Mouse (Mus musculus): ENCODE measurements around the gene Ints7. TPM values are rescaled to one million over a fixed set of nuclear protein-coding genes. Genes with fewer than 3 reads are reported as not detected.

Gene Ints7
- total RNA-seq, 2 experiments from 2014 or later, result 6.7 to 7.2 TPM

DNA sequence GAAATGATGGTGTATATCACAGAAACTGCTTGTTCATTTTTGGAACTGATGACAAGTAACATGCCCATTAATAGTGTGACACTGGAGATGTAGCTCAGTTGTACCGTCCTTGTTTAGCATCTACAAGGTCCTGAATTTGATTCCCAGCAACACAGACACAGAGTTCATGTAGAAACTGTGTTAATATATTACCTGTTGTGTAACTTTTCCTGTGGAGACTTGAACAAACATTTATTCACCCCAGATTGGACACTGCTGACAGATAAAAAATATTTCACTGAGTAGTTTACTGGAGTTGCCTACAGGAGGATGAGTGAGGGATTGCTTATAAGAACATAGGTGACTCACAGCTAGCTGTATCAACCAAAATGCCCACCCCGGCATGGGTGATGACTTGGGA, 13.3 kb downstream of the Ints7 start:
- Histone ChIP-seq H3K27ac (no peak overlapping the region), H3K4me3 (no peak overlapping the region)
- no peak for TF ChIP-seq CTCF (IDR thresholded peaks at IDR 0.05)
- no peak for DNase-seq
- intact Hi-C loops (cut with DNase I), result no loop called here

DNA sequence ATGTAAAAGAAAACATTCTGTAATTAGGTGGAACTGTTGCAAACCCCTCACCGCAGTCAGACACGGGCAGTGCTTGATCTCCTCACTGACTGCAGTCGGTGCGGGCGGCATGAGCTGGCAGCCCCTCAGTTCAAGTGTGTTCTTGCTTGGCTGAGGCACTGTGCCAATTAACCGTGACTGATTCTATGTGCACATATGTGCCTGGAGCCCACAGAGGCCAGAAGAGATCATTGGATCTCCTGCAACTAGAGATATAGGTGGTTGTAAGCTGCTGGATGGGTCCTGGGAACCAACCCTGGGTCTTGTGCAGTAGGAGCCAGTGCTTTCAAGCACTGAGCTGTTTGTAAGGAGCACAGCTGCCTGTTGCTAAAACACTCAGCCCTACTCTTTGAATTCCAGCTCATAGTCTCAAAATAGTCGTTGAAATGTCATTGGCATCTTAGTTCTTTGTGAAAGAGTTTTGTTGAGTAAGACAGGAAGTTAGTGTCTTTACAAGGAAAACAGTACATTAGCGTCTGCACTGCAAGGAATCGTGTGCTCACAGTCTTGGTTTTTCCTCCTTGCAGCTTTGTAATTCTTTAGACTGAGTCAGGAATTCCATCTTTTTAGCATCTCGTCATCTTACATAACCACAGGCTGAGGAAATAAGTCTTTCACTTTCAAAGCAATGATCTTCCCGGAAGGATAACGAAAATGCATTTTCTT, 16.7 kb downstream of the Ints7 start:
- no peak for TF ChIP-seq CTCF (IDR thresholded peaks at IDR 0.05)
- intact Hi-C loops (cut with DNase I), result no loop called here
- Histone ChIP-seq H3K4me3 (peak overlapping the region; percentile 22; the same call in 1 of the 2 replicates), H3K27ac (peak overlapping the region; percentile 50; the same call in 1 of the 2 replicates)
- no peak for DNase-seq

DNA sequence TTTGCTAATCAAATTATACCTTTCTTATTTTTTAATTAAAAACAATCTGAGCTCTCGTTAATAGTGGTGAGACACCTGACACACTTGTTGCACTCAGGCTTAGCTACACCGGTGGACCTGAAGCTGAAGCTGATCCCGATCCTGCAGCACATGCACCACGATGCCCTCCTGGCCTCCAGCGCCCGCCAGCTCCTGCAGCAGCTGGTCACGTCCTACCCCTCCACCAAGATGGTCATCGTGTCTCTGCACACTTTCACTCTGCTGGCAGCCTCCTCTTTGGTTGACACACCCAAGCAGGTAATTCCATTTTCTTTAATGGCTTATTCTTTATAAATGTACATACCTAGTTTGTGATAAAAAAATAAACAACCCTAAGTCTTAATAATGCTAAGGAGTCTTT, 20.6 kb downstream of the Ints7 start:
- intact Hi-C loops (cut with DNase I), result no loop called here
- DNase-seq, result no peak
- no peak for TF ChIP-seq CTCF (IDR thresholded peaks at IDR 0.05)

DNA sequence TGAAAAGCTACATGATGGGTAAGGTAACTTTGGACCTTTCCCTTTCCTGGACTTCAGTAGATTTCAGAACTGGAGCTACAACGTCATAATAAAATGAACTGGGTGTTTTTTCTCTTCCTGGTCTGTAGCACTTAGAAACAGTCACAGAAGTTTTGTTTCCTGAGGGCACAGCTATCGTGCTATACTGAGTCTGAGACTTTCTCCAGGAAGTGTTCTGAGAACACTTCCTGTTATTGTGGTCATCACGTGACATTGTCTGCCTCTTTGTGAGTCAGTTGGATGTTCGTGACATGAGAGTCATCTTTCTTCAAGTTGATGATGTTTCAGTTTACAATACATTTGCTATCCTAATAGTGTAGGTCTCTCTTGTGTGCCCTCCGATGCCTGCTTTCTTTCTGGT, 23.8 kb downstream of the Ints7 start:
- TF ChIP-seq CTCF (IDR thresholded peaks at IDR 0.05), result no peak
- no peak overlapping the region for H3K27ac ChIP-seq
- no peak overlapping the region for H3K4me3 ChIP-seq
- intact Hi-C loops (cut with DNase I), result no loop called here
- DNase-seq, result no peak

More for the DNA sequence above, 20.6 kb downstream of the Ints7 start:
- H3K4me3 ChIP-seq, result no peak overlapping the region
- no peak overlapping the region for H3K27ac ChIP-seq

DNA sequence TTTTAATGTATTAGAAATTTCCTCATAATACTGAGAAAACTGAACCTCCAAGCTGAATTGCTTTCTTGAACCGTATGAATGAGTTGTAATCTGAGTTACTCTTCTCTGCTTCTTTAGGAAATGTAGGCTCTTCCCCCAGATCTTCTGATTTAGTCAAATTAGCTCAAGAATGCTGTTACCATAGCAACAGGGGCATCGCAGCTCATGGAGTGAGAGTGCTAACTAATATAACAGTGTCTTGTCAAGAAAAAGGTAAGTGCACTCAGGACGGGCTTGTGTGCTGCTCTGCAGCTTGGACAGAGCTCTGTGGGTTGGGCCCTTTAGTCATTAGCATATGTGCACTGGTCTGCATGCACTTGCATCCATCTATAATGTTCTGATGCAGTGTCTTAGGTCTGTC, 29.3 kb downstream of the Ints7 start:
- intact Hi-C loops (cut with DNase I), result no loop called here

GRCm38 (mm10) chr1:191609051-191609450, 33.6 kb downstream of the Ints7 start:
- Histone ChIP-seq H3K27ac (no peak overlapping the region), H3K4me3 (no peak overlapping the region)
- TF ChIP-seq CTCF (IDR thresholded peaks at IDR 0.05), result no peak
- intact Hi-C loops (cut with DNase I), result no loop called here
- DNase-seq, result no peak

More for the DNA sequence above, 29.3 kb downstream of the Ints7 start:
- no peak for DNase-seq
- no peak for TF ChIP-seq CTCF (IDR thresholded peaks at IDR 0.05)
- Histone ChIP-seq H3K4me3 (no peak overlapping the region), H3K27ac (no peak overlapping the region)

DNA sequence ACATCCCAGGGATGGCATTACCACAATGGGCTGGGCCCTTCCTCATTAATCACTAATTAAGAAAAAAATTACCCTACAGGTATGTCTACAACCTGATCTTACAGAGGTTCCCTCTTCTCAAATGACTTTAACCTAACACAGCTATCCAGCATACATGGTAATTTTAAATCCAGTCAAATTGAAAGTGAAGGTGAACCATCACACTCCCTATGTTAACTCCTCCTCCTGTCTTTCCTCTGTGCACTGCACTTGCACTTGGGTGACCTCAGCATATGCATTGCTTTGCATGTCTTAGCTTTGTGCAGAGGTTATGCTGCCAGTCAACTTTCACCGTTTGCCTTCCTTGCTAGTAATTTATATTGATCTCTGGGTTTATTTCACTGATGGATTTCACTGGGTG, 34.1 kb downstream of the Ints7 start:
- intact Hi-C loops (cut with DNase I), result no loop called here
- no peak overlapping the region for H3K4me3 ChIP-seq
- no peak for TF ChIP-seq CTCF (IDR thresholded peaks at IDR 0.05)
- no peak overlapping the region for H3K27ac ChIP-seq
- DNase-seq, result no peak

- Histone ChIP-seq H3K4me3 (no peak overlapping the region), H3K27ac (no peak overlapping the region)
- TF ChIP-seq CTCF (IDR thresholded peaks at IDR 0.05), result no peak
- DNase-seq, result no peak
- intact Hi-C loops (cut with DNase I), result no loop called here
These were observed 34.9 kb downstream of the Ints7 start for GRCm38 (mm10) chr1:191610357-191610756.

- Histone ChIP-seq H3K4me3 (no peak overlapping the region), H3K27ac (no peak overlapping the region)
- no peak for DNase-seq
- TF ChIP-seq CTCF (IDR thresholded peaks at IDR 0.05), result no peak
- intact Hi-C loops (cut with DNase I), result no loop called here
These were observed 36.2 kb downstream of the Ints7 start for GRCm38 (mm10) chr1:191611686-191612085.

GRCm38 (mm10) chr1:191612877-191613276, 37.4 kb downstream of the Ints7 start:
- TF ChIP-seq CTCF (IDR thresholded peaks at IDR 0.05), result no peak
- Histone ChIP-seq H3K27ac (no peak overlapping the region), H3K4me3 (no peak overlapping the region)
- no peak for DNase-seq
- intact Hi-C loops (cut with DNase I), result no loop called here

DNA sequence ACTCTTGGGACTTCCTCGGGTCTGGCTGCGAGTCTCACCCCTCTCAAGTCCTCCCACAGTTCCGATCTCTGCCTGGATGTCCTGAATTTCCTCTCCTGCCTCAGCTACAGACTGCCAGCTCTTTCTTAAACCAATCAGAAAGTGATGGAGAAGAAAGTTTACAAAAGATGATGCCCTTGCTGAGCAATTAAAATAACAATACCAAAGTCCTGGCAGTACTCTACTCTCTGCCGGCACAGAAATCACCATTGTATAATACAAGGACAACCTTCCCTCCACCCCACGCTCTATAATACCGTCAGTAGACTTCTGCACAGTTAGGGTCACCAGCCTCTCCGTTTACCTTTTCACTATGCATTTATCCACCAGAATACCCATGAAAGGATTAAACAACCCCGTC, 40.8 kb downstream of the Ints7 start:
- DNase-seq, result no peak
- H3K4me3 ChIP-seq, result no peak overlapping the region
- TF ChIP-seq CTCF (IDR thresholded peaks at IDR 0.05), result no peak
- intact Hi-C loops (cut with DNase I), result no loop called here
- no peak overlapping the region for H3K27ac ChIP-seq

DNA sequence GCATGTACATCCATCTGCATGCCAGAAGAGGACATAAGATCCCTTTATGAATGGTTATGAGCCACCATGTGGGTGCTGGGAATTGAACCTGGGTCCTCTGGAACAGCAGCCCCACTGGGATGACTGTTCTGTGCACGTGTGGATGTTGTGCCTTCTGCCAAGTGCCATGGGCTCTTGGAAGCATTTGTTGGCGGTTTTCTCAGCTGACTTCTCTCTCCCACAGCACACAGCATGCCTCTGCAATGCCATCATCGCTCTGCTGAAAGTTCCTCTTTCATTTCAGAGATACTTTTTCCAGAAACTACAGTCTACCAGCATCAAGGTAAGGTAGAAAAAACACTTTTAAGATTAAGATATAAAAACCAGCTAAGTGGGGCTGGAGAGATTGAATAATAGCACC, 42.2 kb downstream of the Ints7 start:
- DNase-seq, result no peak
- no peak for TF ChIP-seq CTCF (IDR thresholded peaks at IDR 0.05)
- no peak overlapping the region for H3K27ac ChIP-seq
- H3K4me3 ChIP-seq, result no peak overlapping the region
- intact Hi-C loops (cut with DNase I), result no loop called here

DNA sequence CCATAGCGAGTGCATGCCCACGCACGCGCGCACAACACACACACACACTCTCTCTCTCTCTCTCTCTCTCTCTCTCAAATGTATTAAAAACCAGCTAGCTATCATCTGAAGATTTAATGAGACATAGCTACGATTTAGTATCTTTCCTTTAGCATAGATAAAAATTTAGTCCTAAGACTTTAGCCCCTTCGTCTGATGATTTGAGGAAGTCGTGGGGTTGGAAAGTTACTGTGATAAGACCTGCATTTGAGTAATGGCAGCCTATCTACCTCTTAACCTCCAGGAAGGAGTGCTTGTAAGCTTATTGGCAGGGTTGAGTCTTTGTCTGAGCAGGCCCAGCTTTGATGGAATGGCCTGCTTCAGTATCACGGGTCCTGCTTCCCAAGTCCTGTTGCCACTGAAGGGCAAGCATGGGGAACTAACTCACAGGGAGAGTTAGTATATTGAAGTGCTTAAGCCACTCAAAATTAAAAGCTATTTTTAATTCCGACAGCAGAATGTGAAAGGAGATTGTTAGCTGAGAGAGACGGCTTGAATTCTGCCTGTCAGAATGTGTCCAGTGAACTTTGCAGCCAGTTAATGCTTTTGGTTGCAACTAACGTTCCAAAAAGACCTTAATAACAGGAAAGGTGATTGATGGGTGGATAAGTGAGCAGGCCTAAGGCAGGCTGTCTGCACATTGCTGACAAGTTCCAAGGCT, 42.8 kb downstream of the Ints7 start:
- intact Hi-C loops (cut with DNase I), result no loop called here

DNA sequence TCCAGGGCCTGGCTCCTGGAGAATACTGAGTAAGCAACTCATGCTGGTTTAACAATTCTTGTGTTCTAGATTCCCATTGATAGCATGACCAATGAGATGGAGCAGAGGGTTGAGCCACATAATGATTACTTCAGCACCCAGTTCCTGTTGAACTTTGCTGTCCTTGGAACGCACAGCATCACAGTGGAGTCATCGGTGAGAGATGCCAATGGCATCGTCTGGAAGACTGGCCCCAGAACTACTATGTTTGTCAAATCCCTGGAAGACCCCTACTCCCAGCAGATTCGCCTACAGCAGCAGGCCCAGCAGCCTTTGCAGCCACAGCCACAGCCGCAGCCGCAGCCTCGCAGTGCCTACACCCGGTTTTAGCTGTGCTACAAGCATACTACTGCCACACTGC, 45.7 kb downstream of the Ints7 start:
- DNase-seq, result no peak
- TF ChIP-seq CTCF (IDR thresholded peaks at IDR 0.05), result no peak
- Histone ChIP-seq H3K4me3 (no peak overlapping the region), H3K27ac (no peak overlapping the region)
- intact Hi-C loops (cut with DNase I), result no loop called here

More for the DNA sequence above, 42.8 kb downstream of the Ints7 start:
- DNase-seq, result no peak
- Histone ChIP-seq H3K4me3 (no peak overlapping the region), H3K27ac (no peak overlapping the region)
- TF ChIP-seq CTCF (IDR thresholded peaks at IDR 0.05), result no peak

Data from gastrocnemius, adult 2 months (tissue).